Mouse (Mus musculus): ENCODE measurements around the gene Cpn2. TPM values are rescaled to one million over a fixed set of nuclear protein-coding genes. Genes with fewer than 3 reads are reported as not detected.

Cpn2 gene
- polyA plus RNA-seq, 1 experiment from 2014 or later = not detected

DNA sequence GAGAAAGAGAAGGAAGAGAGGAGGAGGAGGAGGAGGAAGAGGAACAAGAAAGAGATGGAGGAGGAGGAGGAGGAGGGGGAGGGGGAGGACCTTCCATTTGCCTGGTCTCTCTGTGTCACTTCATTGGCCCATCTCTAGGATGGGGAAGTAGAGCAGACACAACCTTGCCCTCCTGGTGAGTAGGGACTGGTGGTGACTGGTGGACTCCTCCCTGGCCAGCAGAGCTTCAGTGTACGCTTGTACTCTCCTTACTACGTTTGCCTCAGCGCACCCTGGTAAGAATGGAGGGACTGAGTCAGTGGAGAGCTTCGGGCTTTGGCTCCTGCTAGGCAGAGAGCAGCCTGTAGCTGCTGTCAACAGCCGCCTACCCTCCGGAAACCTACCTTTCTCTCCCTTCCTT lies 35.4 kb upstream of the Cpn2 start:
- Histone ChIP-seq H3K4me2 (replicated peaks) (no peak overlapping the region), H3K36me3 (no peaks in the 10 kb centered on the region), H3K27ac (no peak overlapping the region), H3K9ac (no peak overlapping the region), H3K9me3 (no peaks in the 10 kb centered on the region), H3K4me3 (no peak overlapping the region), H3K27me3 (peaks cover 22% of the 10 kb centered on the region), H3K4me1 (no peaks in the 10 kb centered on the region)
- ATAC-seq (ENCODE audit: insufficient number of reproducible peaks, insufficient read depth, low FRiP score, low TSS enrichment) = no peak
- WGBS = 79% methylated on average over 6 of the region's 6 CpGs

DNA sequence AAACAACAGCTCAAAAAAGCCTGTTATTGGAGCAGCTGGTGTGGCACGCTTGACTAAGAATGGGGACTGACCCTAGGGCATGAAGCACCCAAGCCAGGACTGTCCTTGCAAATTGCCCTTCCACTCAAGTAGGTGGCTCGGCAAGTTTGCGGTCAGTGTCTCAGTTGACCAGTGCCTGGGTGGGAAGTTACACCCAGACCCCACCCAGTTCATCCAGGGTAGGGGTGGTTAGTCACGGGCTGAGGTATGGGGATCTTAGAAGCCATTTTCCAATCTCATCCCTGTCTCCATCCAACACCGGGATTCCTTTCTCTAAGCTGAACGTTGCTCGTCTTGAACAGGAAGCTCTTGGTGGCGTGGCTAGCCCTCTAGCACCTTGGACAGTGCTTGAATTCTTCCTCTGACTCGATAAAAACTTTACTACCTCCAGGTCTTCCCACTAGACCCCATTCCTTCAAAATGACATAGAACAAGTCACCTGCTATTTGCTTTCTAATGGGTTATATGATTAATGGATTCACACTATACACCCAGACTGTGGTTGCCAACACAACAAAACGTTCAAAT lies 32.5 kb upstream of the Cpn2 start:
- Histone ChIP-seq H3K4me3 (no peak overlapping the region), H3K9me3 (no peaks in the 10 kb centered on the region), H3K36me3 (no peaks in the 10 kb centered on the region), H3K4me1 (no peaks in the 10 kb centered on the region), H3K9ac (no peak overlapping the region), H3K27ac (no peak overlapping the region), H3K4me2 (replicated peaks) (no peak overlapping the region), H3K27me3 (0 out of 2 replicates have a peak, but pooled peaks cover 5% of the 10 kb centered on the region)
- WGBS = 64% methylated on average over 10 of the region's 10 CpGs
- ATAC-seq (ENCODE audit: insufficient number of reproducible peaks, insufficient read depth, low FRiP score, low TSS enrichment) = no peak

DNA sequence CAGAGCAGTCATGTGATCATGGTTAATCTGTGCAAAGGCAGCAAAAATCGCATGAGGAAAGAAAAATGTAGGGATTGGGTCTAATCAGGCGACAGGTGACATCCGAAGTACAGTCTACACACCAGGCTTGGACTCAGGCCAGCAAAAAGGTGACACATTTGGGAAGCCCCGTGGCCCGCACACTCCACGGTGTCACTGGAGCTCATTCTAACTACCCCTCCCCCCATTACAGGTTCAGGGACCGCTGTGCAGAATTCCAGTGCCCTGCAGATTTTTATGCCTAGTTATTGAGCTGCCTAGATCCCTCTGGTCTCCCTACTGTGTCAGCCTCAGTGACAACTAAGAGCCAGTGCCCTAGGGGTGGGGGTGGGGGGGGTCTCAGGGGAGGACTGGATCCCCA lies 30.2 kb upstream of the Cpn2 start:
- no peak overlapping the region for H3K4me3 ChIP-seq
- 80% methylated on average over 7 of the region's 7 CpGs for WGBS

DNA sequence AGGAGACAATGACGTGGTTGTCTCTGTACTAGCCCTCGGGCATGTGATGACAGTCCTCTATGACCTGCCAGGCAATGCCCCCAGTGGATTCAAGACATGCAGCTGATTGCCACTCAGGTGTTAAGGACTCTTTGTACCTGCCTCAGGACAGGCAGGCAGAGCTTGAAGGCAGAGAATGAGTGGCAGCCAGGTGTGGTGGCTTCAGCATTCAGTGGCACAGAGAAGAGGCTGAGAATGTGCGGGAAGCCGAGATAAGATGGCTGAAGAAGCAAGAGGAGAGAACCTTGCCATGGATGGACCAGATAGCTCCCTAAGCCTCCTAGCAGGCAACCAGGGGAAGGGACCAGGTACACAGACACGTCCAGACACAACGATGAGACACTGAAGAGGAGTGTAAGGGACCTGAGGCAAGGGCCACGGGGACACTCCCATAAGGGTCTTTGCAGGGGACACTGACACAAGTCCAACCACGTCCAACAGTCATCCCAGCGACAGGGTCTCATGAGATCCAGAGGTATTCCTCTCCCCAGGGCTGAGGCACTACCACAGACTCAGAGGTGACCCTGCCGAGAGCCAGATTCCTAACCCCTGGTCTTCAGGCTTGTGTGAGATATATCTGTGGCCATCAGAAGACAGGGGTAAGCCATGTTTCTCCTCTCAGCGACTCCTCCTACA lies 29.4 kb upstream of the Cpn2 start:
- H3K36me3 ChIP-seq = no peaks in the 10 kb centered on the region
- H3K27me3 ChIP-seq = no peaks in the 10 kb centered on the region
- no peak overlapping the region for H3K4me2 ChIP-seq (replicated peaks)
- 84% methylated on average over 11 of the region's 11 CpGs for WGBS
- H3K4me3 ChIP-seq = no peak overlapping the region
- H3K9ac ChIP-seq = no peak overlapping the region
- no peak for ATAC-seq (ENCODE audit: insufficient number of reproducible peaks, insufficient read depth, low FRiP score, low TSS enrichment)
- no peaks in the 10 kb centered on the region for H3K4me1 ChIP-seq
- H3K9me3 ChIP-seq = no peaks in the 10 kb centered on the region
- no peak overlapping the region for H3K27ac ChIP-seq

More for the DNA sequence above, 30.2 kb upstream of the Cpn2 start:
- Histone ChIP-seq H3K4me2 (replicated peaks) (no peak overlapping the region), H3K36me3 (no peaks in the 10 kb centered on the region), H3K27me3 (no peaks in the 10 kb centered on the region), H3K27ac (no peak overlapping the region), H3K4me1 (no peaks in the 10 kb centered on the region), H3K9me3 (no peaks in the 10 kb centered on the region), H3K9ac (no peak overlapping the region)
- no peak for ATAC-seq (ENCODE audit: insufficient number of reproducible peaks, insufficient read depth, low FRiP score, low TSS enrichment)

DNA sequence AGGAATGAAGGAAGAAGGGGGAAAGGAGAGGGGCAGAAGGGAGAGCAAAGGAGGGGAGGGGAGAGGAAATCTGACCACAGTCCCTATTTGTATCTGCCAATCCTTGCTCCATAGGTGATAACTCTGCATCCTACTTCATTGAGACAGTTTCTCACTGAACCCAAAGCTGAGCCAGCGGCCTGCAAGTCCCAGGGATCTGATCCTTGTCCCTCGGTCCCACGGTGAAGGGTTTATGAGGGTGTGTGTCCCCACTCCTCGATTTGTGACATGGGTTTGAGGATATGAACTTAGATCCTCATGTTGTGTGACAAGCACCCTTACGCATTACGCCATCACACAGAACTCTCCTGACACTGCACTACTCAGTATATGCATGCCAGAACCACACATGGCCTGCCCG lies 27.8 kb upstream of the Cpn2 start:
- ATAC-seq (ENCODE audit: insufficient number of reproducible peaks, insufficient read depth, low FRiP score, low TSS enrichment) = no peak
- WGBS = 85% methylated on average over 7 of the region's 7 CpGs
- H3K9me3 ChIP-seq = no peaks in the 10 kb centered on the region
- no peaks in the 10 kb centered on the region for H3K36me3 ChIP-seq
- H3K27ac ChIP-seq = no peak overlapping the region
- H3K4me1 ChIP-seq = no peaks in the 10 kb centered on the region
- H3K27me3 ChIP-seq = no peaks in the 10 kb centered on the region
- no peak overlapping the region for H3K9ac ChIP-seq
- no peak overlapping the region for H3K4me2 ChIP-seq (replicated peaks)
- H3K4me3 ChIP-seq = no peak overlapping the region

DNA sequence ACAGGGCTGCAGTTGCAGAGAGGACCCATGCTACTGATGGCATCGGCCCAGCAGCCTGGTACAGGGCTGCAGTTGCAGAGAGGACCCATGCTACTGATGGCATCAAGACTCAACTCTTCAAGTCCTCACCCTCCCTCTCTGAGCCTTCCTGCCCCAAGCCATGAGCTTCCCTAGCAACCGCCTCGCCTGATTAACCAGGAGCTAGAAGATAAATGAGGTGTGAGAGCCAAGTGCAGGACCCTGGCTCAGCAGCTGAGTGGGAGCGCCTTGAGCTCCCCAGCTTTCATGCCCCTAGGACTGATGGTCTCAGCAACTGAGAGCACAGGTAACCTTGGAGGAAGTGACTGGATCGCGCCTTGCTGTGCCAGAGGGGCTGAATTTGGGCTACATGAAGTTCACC lies 23.1 kb upstream of the Cpn2 start:
- Histone ChIP-seq H3K9ac (no peak overlapping the region), H3K36me3 (no peaks in the 10 kb centered on the region), H3K4me1 (peaks cover 8% of the 10 kb centered on the region), H3K27ac (no peak overlapping the region), H3K27me3 (0 out of 2 replicates have a peak, but pooled peaks cover 3% of the 10 kb centered on the region), H3K4me3 (no peak overlapping the region), H3K9me3 (no peaks in the 10 kb centered on the region), H3K4me2 (replicated peaks) (no peak overlapping the region)
- ATAC-seq (ENCODE audit: insufficient number of reproducible peaks, insufficient read depth, low FRiP score, low TSS enrichment) = no peak
- 93% methylated on average over 6 of the region's 6 CpGs for WGBS

DNA sequence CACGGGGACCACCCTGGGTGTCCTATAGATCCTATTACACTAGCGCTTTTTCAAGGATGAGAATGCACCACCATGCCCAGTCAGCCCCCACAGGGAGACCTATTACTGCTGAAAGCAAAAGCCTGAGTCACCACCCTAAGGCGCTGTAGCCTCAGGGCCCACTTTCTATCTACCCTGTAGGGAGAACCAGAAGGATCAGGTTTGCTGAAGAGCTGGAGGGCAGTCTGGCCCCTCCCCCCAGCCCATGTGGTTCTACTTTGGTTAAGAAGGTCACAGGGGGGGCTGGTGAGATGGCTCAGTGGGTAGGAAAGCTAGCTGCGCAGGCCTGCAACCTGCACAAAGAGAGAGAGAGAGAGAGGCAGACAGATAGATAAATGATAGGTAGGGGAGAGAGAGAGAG lies 18.4 kb upstream of the Cpn2 start:
- Histone ChIP-seq H3K27me3 (peaks cover 19% of the 10 kb centered on the region), H3K27ac (no peak overlapping the region)
- WGBS = 37% methylated on average over 4 of the region's 4 CpGs

DNA sequence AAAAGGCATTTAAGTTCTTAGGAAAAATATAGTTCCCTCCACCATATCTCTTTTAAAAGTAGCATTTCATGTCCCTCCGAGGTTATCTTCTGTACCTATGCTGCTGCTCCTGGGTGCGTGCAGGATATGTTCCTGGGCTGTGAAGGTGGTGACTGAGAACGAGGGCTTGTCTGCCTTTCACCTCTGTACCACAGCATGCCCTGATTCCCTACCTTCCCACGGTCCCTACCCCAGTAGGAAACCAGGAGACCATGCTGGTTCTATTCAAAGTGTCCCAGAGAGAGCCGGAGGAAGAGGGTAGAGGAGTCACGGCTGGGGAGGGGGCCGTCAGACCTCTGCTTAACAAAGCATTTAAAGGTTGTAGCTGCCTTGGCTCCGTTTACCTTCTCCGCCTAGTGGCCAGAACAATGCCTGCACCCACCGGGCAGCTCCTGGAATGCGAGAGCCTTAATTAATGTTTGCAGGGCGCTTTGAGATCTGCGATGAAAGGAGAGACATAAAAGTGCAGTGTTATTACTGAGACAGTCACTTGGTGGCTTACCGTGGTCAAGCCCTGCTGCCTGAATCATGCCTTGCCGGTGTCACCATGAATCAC lies 16.5 kb upstream of the Cpn2 start:
- peak overlapping the region; percentile 55 for H3K4me2 ChIP-seq (replicated peaks)
- no peak for ATAC-seq (ENCODE audit: insufficient number of reproducible peaks, insufficient read depth, low FRiP score, low TSS enrichment)
- H3K27ac ChIP-seq = no peak overlapping the region
- 0 out of 2 replicates have a peak overlapping the region, but pooled peaks have one; percentile 2 for H3K9ac ChIP-seq
- H3K4me1 ChIP-seq = peaks cover 36% of the 10 kb centered on the region
- H3K27me3 ChIP-seq = peaks cover 19% of the 10 kb centered on the region
- WGBS = 3% methylated on average over 15 of the region's 15 CpGs
- 0 out of 2 replicates have a peak overlapping the region, but pooled peaks have one; percentile 6 for H3K4me3 ChIP-seq
- H3K9me3 ChIP-seq = no peaks in the 10 kb centered on the region
- H3K36me3 ChIP-seq = no peaks in the 10 kb centered on the region

More for the DNA sequence above, 18.4 kb upstream of the Cpn2 start:
- Histone ChIP-seq H3K4me3 (no peak overlapping the region), H3K36me3 (no peaks in the 10 kb centered on the region), H3K9ac (no peak overlapping the region), H3K4me2 (replicated peaks) (no peak overlapping the region), H3K9me3 (no peaks in the 10 kb centered on the region), H3K4me1 (peaks cover 29% of the 10 kb centered on the region)
- ATAC-seq (ENCODE audit: insufficient number of reproducible peaks, insufficient read depth, low FRiP score, low TSS enrichment) = no peak

DNA sequence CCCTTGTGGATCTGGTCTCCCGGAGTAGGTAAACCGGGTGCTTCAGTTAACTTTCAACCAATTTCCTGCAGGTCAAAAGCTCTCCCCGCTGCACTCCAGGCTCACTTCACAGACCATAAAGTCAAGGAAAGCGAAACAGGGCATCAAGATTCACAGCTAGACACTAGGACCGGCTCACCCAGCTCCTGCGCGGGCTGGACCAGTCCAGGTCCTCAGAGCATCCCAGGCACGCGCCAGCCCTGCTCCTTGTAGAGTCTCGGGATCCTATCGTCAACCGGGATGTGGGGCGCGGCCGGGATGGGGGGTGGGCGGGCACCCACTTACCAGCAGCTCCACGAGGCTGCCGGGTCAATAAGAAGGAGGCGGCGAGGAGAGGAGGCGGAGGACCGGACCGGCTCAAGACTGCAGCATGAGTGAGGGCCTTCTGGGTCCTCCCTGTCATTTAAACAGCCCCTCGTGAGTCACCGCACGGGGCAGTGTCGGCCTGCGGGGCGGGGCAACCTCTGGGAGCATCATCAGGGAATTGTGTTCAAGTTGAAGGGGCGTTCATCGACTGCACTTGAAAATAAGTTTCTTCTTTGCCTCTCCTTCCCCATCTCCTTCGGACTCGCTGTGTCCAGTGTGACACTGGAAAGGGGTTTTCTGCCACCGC lies 15.7 kb upstream of the Cpn2 start, which contains the start of gene Lrrc15:
Gene Lrrc15 (minus strand): TSS at position 413 of the 652 bp plus-strand sequence.
- Histone ChIP-seq H3K36me3 (no peaks in the 10 kb centered on the region), H3K4me2 (replicated peaks) (peak within 1 kb of the TSS; percentile 55), H3K9ac (peak within 1 kb of the TSS; percentile 38; the same call in 1 of the 2 replicates), H3K9me3 (no peaks in the 10 kb centered on the region), H3K4me3 (peak within 1 kb of the TSS; percentile 26), H3K27me3 (peaks cover 19% of the 10 kb centered on the region), H3K27ac (no peak within 1 kb of the TSS), H3K4me1 (peaks cover 41% of the 10 kb centered on the region)
- ATAC-seq (ENCODE audit: insufficient number of reproducible peaks, insufficient read depth, low FRiP score, low TSS enrichment) = no peak
- 6% methylated on average over 34 of the region's 34 CpGs for WGBS

DNA sequence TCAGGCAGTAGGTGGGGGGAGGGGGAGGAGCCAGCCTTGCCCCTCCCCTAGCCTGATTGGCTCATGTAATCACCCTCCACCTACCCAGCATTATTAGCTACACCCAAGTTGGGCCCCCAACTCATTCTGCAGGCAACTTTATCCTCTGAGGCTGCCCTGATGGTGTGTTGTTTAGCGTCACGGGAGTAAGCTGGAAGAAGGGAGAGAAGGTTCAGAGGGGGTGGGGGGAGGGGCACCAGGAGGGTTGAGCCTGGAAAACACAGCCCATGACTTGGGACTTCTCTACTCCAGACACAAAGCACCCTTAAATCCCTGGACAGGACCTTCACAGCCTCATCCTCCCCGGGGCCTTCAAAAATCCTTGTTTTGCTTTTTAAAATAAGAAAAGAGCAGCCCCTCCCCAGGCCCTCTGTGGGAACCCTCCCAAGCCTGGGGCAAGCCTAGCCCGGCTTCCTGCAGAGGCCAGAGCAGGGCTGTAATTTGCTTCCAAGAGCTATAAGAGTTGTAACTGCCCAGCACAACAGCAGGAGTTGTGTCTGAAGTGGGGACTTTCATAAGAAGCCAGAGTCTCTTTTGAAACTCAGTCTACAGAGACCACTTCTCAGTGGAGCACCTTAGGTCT lies 13.5 kb upstream of the Cpn2 start:
- Histone ChIP-seq H3K4me1 (peaks cover 43% of the 10 kb centered on the region), H3K27ac (peak overlapping the region; percentile 73; the same call in 1 of the 2 replicates), H3K27me3 (peaks cover 16% of the 10 kb centered on the region), H3K4me3 (no peak overlapping the region), H3K4me2 (replicated peaks) (peak overlapping the region; percentile 10), H3K9ac (peak overlapping the region; percentile 8; the same call in 1 of the 2 replicates), H3K9me3 (no peaks in the 10 kb centered on the region), H3K36me3 (no peaks in the 10 kb centered on the region)
- no peak for ATAC-seq (ENCODE audit: insufficient number of reproducible peaks, insufficient read depth, low FRiP score, low TSS enrichment)
- WGBS = 1% methylated on average over 4 of the region's 4 CpGs

DNA sequence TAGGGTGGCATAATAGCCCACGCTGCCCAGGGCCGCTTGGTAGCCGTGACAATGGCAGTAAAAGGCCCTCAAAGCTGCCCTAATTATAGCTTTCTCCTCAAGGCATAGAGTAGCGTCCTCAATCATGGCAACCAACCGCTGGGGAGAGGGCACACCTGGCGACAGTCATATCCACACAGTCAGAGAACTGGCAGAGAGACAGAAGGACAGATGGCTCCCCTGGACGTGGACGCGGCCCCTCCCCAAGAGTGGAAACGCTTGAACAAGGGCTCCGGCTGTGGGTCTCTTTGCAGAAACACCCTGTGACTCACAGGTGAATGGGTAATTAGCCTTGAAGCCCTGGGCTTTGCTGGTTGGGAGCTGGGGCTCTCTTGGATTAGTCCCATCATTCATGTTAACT lies 11.1 kb upstream of the Cpn2 start:
- Histone ChIP-seq H3K9me3 (no peaks in the 10 kb centered on the region), H3K27me3 (peaks cover 12% of the 10 kb centered on the region), H3K9ac (no peak overlapping the region), H3K27ac (no peak overlapping the region), H3K4me2 (replicated peaks) (no peak overlapping the region), H3K4me1 (peaks cover 44% of the 10 kb centered on the region), H3K4me3 (no peak overlapping the region), H3K36me3 (no peaks in the 10 kb centered on the region)
- no peak for ATAC-seq (ENCODE audit: insufficient number of reproducible peaks, insufficient read depth, low FRiP score, low TSS enrichment)
- 78% methylated on average over 11 of the region's 11 CpGs for WGBS

Measured in embryonic facial prominence, embryonic 12.5 days (tissue).